Mouse (Mus musculus) ES-E14 (cell line): ENCODE data around the gene Tmem170b. TPM values are rescaled to one million over a fixed set of nuclear protein-coding genes. Genes with fewer than 3 reads are reported as not detected.

Experiments
- DNase-seq: peaks from one replicate; pipeline ENCODE4 v3.0.0-alpha.2; 2013; ENCODE audit warnings: low read depth, low spot score
- H3K27ac ChIP-seq: 2 replicates; pipeline ENCODE4 v1.5.1; 2012; ENCODE audit warnings: low read depth, mild to moderate bottlenecking, low read length, moderate library complexity, mixed read lengths; ENCODE audit not compliant: poor library complexity, insufficient read depth, severe bottlenecking
- H3K36me3 ChIP-seq: 2 replicates; pipeline ENCODE4 v1.6.1; 2012; ENCODE audit warnings: mild to moderate bottlenecking, low read length, moderate library complexity, mixed read lengths; ENCODE audit not compliant: control insufficient read depth, poor library complexity, insufficient read depth, severe bottlenecking
- H3K4me1 ChIP-seq, 2 experiments: fragments of 150-350 bp in 1 of 2; sonication (generic) in 1 of 2; 2 replicates each; pipeline ENCODE4 v1.6.1; 2012; ENCODE audit warnings: low read length in 2 of 2, mild to moderate bottlenecking in 1 of 2, mixed read lengths in 1 of 2; ENCODE audit not compliant: control insufficient read depth in 2 of 2, insufficient read depth in 2 of 2, poor library complexity in 1 of 2
- H3K4me3 ChIP-seq, 2 experiments: fragments of 150-350 bp in 1 of 2; sonication (generic) in 1 of 2; 2 replicates each; pipeline ENCODE4 v1.5.1; 2012; ENCODE audit warnings: low read length in 2 of 2, low read depth in 1 of 2, mild to moderate bottlenecking in 1 of 2, mixed read lengths in 1 of 2; ENCODE audit not compliant: insufficient read depth in 1 of 2, poor library complexity in 1 of 2, severe bottlenecking in 1 of 2
- H3K9ac ChIP-seq: 2 replicates; pipeline ENCODE4 v1.6.1; 2012; ENCODE audit warnings: low read depth, mild to moderate bottlenecking, low read length, mixed read lengths; ENCODE audit not compliant: poor library complexity, insufficient read depth, severe bottlenecking
- H3K9me3 ChIP-seq: fragments of 150-350 bp; sonication (generic); 2 replicates; pipeline ENCODE4 v1.6.1; 2012; ENCODE audit warnings: low read depth, mild to moderate bottlenecking, low read length; ENCODE audit not compliant: control insufficient read depth, insufficient read depth
- CHD2 ChIP-seq: IDR thresholded peaks from 2 replicates; pipeline ENCODE4 v1.6.1; 2014; ENCODE audit warnings: mild to moderate bottlenecking, low read depth, low read length, inconsistent platforms
- HCFC1 ChIP-seq: IDR thresholded peaks from 2 replicates; pipeline ENCODE4 v1.6.1; 2012; ENCODE audit warnings: low read length, inconsistent platforms, borderline replicate concordance; ENCODE audit not compliant: insufficient read depth
- MAFK ChIP-seq: IDR thresholded peaks from 2 replicates; pipeline ENCODE4 v1.6.1; 2014; ENCODE audit warnings: mild to moderate bottlenecking, low read depth, low read length, inconsistent platforms; ENCODE audit not compliant: insufficient read depth
- ZC3H11A ChIP-seq: IDR thresholded peaks from 2 replicates; pipeline ENCODE4 v1.6.1; 2012; ENCODE audit warnings: low read depth, mild to moderate bottlenecking, inconsistent platforms, low read length, borderline replicate concordance
- ZNF384 ChIP-seq: IDR thresholded peaks from 2 replicates; pipeline ENCODE4 v1.6.1; 2012; ENCODE audit warnings: low read depth, low read length, inconsistent platforms
- in situ Hi-C, 2 experiments: fragments of 600-800 bp; cut with MboI; formaldehyde crosslinking; loops; one replicate each; pipeline ENCODE4 v1.15.1; 2025; ENCODE audit warnings: low sequenced_read_pairs in 2 of 2, inconsistent platforms in 1 of 2; ENCODE audit not compliant: unreplicated experiment in 2 of 2
- total RNA-seq: library from RNA; depleted of rRNA; stranded (reverse); fragments of 300-350 nt; gene quantifications from 2 replicates; pipeline ENCODE4 v1.2.3, GENCODE M21; 2012

Gene Tmem170b
- total RNA-seq, 1 experiment: 4.4 TPM

- DNase-seq: no peak
- no peak overlapping the region for H3K9ac ChIP-seq
Measured at GRCm38 (mm10) chr13:41660052-41660793, 54.5 kb downstream of the Tmem170b start.

GRCm38 (mm10) chr13:41661116-41661515, 55.4 kb downstream of the Tmem170b start:
- Histone ChIP-seq H3K36me3 (no peaks in the 10 kb centered on the region), H3K4me1 (0 out of 4 replicates have a peak, but pooled peaks cover 0 to 2% of the 10 kb centered on the region in 2 experiments), H3K27ac (no peak overlapping the region), H3K4me3 (no peak overlapping the region), H3K9me3 (no peaks in the 10 kb centered on the region), H3K9ac (no peak overlapping the region)
- in situ Hi-C loops: no loop called here
- TF ChIP-seq ZC3H11A (no peak), CHD2 (no peak), MAFK (no peak), HCFC1 (no peak), ZNF384 (no peak)
- no peak for DNase-seq

More at GRCm38 (mm10) chr13:41660052-41660793, 54.5 kb downstream of the Tmem170b start:
- Histone ChIP-seq H3K36me3 (no peaks in the 10 kb centered on the region), H3K4me3 (no peak overlapping the region), H3K27ac (no peak overlapping the region), H3K9me3 (no peaks in the 10 kb centered on the region), H3K4me1 (0 out of 4 replicates have a peak, but pooled peaks cover 0 to 2% of the 10 kb centered on the region in 2 experiments)
- TF ChIP-seq ZC3H11A (no peak), HCFC1 (no peak), MAFK (no peak), CHD2 (no peak), ZNF384 (no peak)
- in situ Hi-C loops: no loop called here

- TF ChIP-seq ZC3H11A (no peak), ZNF384 (no peak), MAFK (no peak), HCFC1 (no peak), CHD2 (no peak)
- DNase-seq: no peak
- Histone ChIP-seq H3K36me3 (no peaks in the 10 kb centered on the region), H3K9ac (no peak overlapping the region), H3K27ac (no peak overlapping the region), H3K4me3 (no peak overlapping the region), H3K9me3 (no peaks in the 10 kb centered on the region), H3K4me1 (0 out of 4 replicates have a peak, but pooled peaks cover 0 to 2% of the 10 kb centered on the region in 2 experiments)
- in situ Hi-C loops: no loop called here
Measured at GRCm38 (mm10) chr13:41662401-41663070, 56.8 kb downstream of the Tmem170b start.

GRCm38 (mm10) chr13:41663501-41664195, 57.9 kb downstream of the Tmem170b start:
- H3K9ac ChIP-seq: no peak overlapping the region
- no peak for DNase-seq
- H3K36me3 ChIP-seq: no peaks in the 10 kb centered on the region
- H3K27ac ChIP-seq: no peak overlapping the region
- H3K4me3 ChIP-seq: no peak overlapping the region
- 0 out of 4 replicates have a peak, but pooled peaks cover 0 to 2% of the 10 kb centered on the region in 2 experiments for H3K4me1 ChIP-seq
- TF ChIP-seq HCFC1 (no peak), ZC3H11A (no peak), ZNF384 (no peak), MAFK (no peak), CHD2 (no peak)
- H3K9me3 ChIP-seq: no peaks in the 10 kb centered on the region
- in situ Hi-C loops: no loop called here
